Mouse (Mus musculus): Measurements from ENCODE around the gene Ppp3ca. TPM values are rescaled to one million over a fixed set of nuclear protein-coding genes. Genes with fewer than 3 reads are reported as not detected.

Ppp3ca gene
- total and polyA plus RNA-seq, 2 experiments from 2014 or later: 34.6 to 39.2 TPM

GRCm38 (mm10) chr3:136866571-136866970 is 196.6 kb downstream of the Ppp3ca start:
- WGBS: 89% methylated on average over 3 of the region's 3 CpGs
- no peaks in the 10 kb centered on the region for H3K9me3 ChIP-seq (replicated peaks; ENCODE audit: control insufficient read depth, low read length)
- H3K36me3 ChIP-seq (replicated peaks; ENCODE audit: control insufficient read depth, insufficient read depth, low read length): no peaks in the 10 kb centered on the region
- no peak overlapping the region for H3K4me2 ChIP-seq (ENCODE audit: low read depth, low read length)
- H3K9ac ChIP-seq (replicated peaks; ENCODE audit: low read depth, low read length): no peak overlapping the region
- H3K27me3 ChIP-seq (ENCODE audit: control insufficient read depth, insufficient read depth, low read length): no peaks in the 10 kb centered on the region
- peaks cover 5% of the 10 kb centered on the region for H3K4me1 ChIP-seq (ENCODE audit: control insufficient read depth, insufficient read depth)
- TF ChIP-seq EP300 (IDR thresholded peaks at IDR 0.05; ENCODE audit: low read depth): no peak
- no peak for TF ChIP-seq CTCF (IDR thresholded peaks at IDR 0.05; ENCODE audit: low read depth)
- no peak for DNase-seq (ENCODE audit: low spot score)
- no peak for ATAC-seq (ENCODE audit: insufficient read depth, low read depth)
- H3K27ac ChIP-seq (ENCODE audit: low read depth): no peak overlapping the region
- H3K4me3 ChIP-seq (ENCODE audit: low read depth, low read length): no peak overlapping the region

- H3K4me3 ChIP-seq (ENCODE audit: low read depth, low read length): no peak overlapping the region
- H3K4me1 ChIP-seq (ENCODE audit: control insufficient read depth, insufficient read depth): peaks cover 11% of the 10 kb centered on the region
- H3K36me3 ChIP-seq (replicated peaks; ENCODE audit: control insufficient read depth, insufficient read depth, low read length): no peaks in the 10 kb centered on the region
- 89% methylated on average over 2 of the region's 2 CpGs for WGBS
- no peaks in the 10 kb centered on the region for H3K9me3 ChIP-seq (replicated peaks; ENCODE audit: control insufficient read depth, low read length)
- H3K27ac ChIP-seq (ENCODE audit: low read depth): no peak overlapping the region
- ATAC-seq (ENCODE audit: insufficient read depth, low read depth): no peak
- TF ChIP-seq EP300 (IDR thresholded peaks at IDR 0.05; ENCODE audit: low read depth) (no peak), CTCF (IDR thresholded peaks at IDR 0.05; ENCODE audit: low read depth) (no peak)
- H3K27me3 ChIP-seq (ENCODE audit: control insufficient read depth, insufficient read depth, low read length): no peaks in the 10 kb centered on the region
- no peak overlapping the region for H3K4me2 ChIP-seq (ENCODE audit: low read depth, low read length)
- no peak for DNase-seq (ENCODE audit: low spot score)
- H3K9ac ChIP-seq (replicated peaks; ENCODE audit: low read depth, low read length): no peak overlapping the region
Measured at GRCm38 (mm10) chr3:136867366-136867765, 197.4 kb downstream of the Ppp3ca start.

- H3K4me3 ChIP-seq (ENCODE audit: low read depth, low read length): no peak overlapping the region
- peaks cover 11% of the 10 kb centered on the region for H3K4me1 ChIP-seq (ENCODE audit: control insufficient read depth, insufficient read depth)
- TF ChIP-seq CTCF (IDR thresholded peaks at IDR 0.05; ENCODE audit: low read depth) (no peak), EP300 (IDR thresholded peaks at IDR 0.05; ENCODE audit: low read depth) (no peak)
- no peak overlapping the region; the same call in none of the 2 replicates for H3K27ac ChIP-seq (ENCODE audit: low read depth)
- H3K9me3 ChIP-seq (replicated peaks; ENCODE audit: control insufficient read depth, low read length): no peaks in the 10 kb centered on the region
- H3K27me3 ChIP-seq (ENCODE audit: control insufficient read depth, insufficient read depth, low read length): no peaks in the 10 kb centered on the region
- DNase-seq (ENCODE audit: low spot score) (no peak), ATAC-seq (ENCODE audit: insufficient read depth, low read depth) (peak; percentile 47; the same call in 1 of the 2 replicates)
- no peaks in the 10 kb centered on the region for H3K36me3 ChIP-seq (replicated peaks; ENCODE audit: control insufficient read depth, insufficient read depth, low read length)
- 0 out of 2 replicates have a peak overlapping the region, but pooled peaks have one; percentile 1 for H3K4me2 ChIP-seq (ENCODE audit: low read depth, low read length)
- 57% methylated on average over 14 of the region's 14 CpGs for WGBS
- H3K9ac ChIP-seq (replicated peaks; ENCODE audit: low read depth, low read length): no peak overlapping the region
Measured at GRCm38 (mm10) chr3:136871772-136872532, 202.0 kb downstream of the Ppp3ca start.

- no peak overlapping the region for H3K27ac ChIP-seq (ENCODE audit: low read depth)
- no peaks in the 10 kb centered on the region for H3K27me3 ChIP-seq (ENCODE audit: control insufficient read depth, insufficient read depth, low read length)
- H3K4me3 ChIP-seq (ENCODE audit: low read depth, low read length): no peak overlapping the region
- ATAC-seq (ENCODE audit: insufficient read depth, low read depth): no peak
- 63% methylated on average over 8 of the region's 8 CpGs for WGBS
- H3K9ac ChIP-seq (replicated peaks; ENCODE audit: low read depth, low read length): no peak overlapping the region
- H3K4me2 ChIP-seq (ENCODE audit: low read depth, low read length): no peak overlapping the region
- 0 out of 2 replicates have a peak, but pooled peaks cover 2% of the 10 kb centered on the region for H3K36me3 ChIP-seq (replicated peaks; ENCODE audit: control insufficient read depth, insufficient read depth, low read length)
- DNase-seq (ENCODE audit: low spot score): no peak
- TF ChIP-seq CTCF (IDR thresholded peaks at IDR 0.05; ENCODE audit: low read depth) (no peak), EP300 (IDR thresholded peaks at IDR 0.05; ENCODE audit: low read depth) (no peak)
- peaks cover 11% of the 10 kb centered on the region for H3K4me1 ChIP-seq (ENCODE audit: control insufficient read depth, insufficient read depth)
- H3K9me3 ChIP-seq (replicated peaks; ENCODE audit: control insufficient read depth, low read length): no peaks in the 10 kb centered on the region
Measured at GRCm38 (mm10) chr3:136872533-136873095, 202.7 kb downstream of the Ppp3ca start.

- 0 out of 2 replicates have a peak, but pooled peaks cover 4% of the 10 kb centered on the region for H3K36me3 ChIP-seq (replicated peaks; ENCODE audit: control insufficient read depth, insufficient read depth, low read length)
- ATAC-seq (ENCODE audit: insufficient read depth, low read depth) (no peak), DNase-seq (ENCODE audit: low spot score) (no peak)
- TF ChIP-seq EP300 (IDR thresholded peaks at IDR 0.05; ENCODE audit: low read depth) (no peak), CTCF (IDR thresholded peaks at IDR 0.05; ENCODE audit: low read depth) (no peak)
- no peak overlapping the region for H3K9ac ChIP-seq (replicated peaks; ENCODE audit: low read depth, low read length)
- no peaks in the 10 kb centered on the region for H3K9me3 ChIP-seq (replicated peaks; ENCODE audit: control insufficient read depth, low read length)
- no peak overlapping the region for H3K27ac ChIP-seq (ENCODE audit: low read depth)
- H3K4me3 ChIP-seq (ENCODE audit: low read depth, low read length): no peak overlapping the region
- H3K4me2 ChIP-seq (ENCODE audit: low read depth, low read length): no peak overlapping the region
- WGBS: 84% methylated on average over 7 of the region's 7 CpGs
- peaks cover 11% of the 10 kb centered on the region for H3K4me1 ChIP-seq (ENCODE audit: control insufficient read depth, insufficient read depth)
- no peaks in the 10 kb centered on the region for H3K27me3 ChIP-seq (ENCODE audit: control insufficient read depth, insufficient read depth, low read length)
Measured at GRCm38 (mm10) chr3:136873809-136874449, 204.0 kb downstream of the Ppp3ca start.

Measured in heart, postnatal 0 days (tissue).